Mouse (Mus musculus) midbrain, embryonic 14.5 days (tissue): Measurements from ENCODE around the gene Pnpla1. TPM values are rescaled to one million over a fixed set of nuclear protein-coding genes. Genes with fewer than 3 reads are reported as not detected.

Experiments used
- ATAC-seq: fragments of 200-750 bp; cut with Nextera tagmentation; 2 replicates; pipeline ENCODE4 v1.8.0; 2017; ENCODE audit warnings: moderate number of reproducible peaks, moderate library complexity; ENCODE audit not compliant: low FRiP score, low TSS enrichment
- DNase-seq: peaks from one replicate; pipeline ENCODE4 v3.0.0-alpha.2; 2015
- H3K27ac ChIP-seq: fragments of 300-500 bp; sonication (generic); replicated peaks from 2 replicates; pipeline ENCODE4 v1.5.1; 2014; ENCODE audit warnings: mild to moderate bottlenecking, low read depth, low read length, moderate library complexity
- H3K27me3 ChIP-seq: fragments of 300-500 bp; sonication (generic); 2 replicates; pipeline ENCODE4 v1.6.1; 2014; ENCODE audit warnings: low read length, control low read depth, mixed read lengths; ENCODE audit not compliant: control insufficient read depth, insufficient read depth
- H3K36me3 ChIP-seq: fragments of 300-500 bp; sonication (generic); 2 replicates; pipeline ENCODE4 v1.6.1; 2014; ENCODE audit warnings: low read length, control low read depth; ENCODE audit not compliant: control insufficient read depth, insufficient read depth
- H3K4me1 ChIP-seq: fragments of 300-500 bp; sonication (generic); 2 replicates; pipeline ENCODE4 v1.6.1; 2014; ENCODE audit warnings: mild to moderate bottlenecking, antibody characterized with exemption, low read length, control low read depth; ENCODE audit not compliant: control insufficient read depth, insufficient read depth
- H3K4me2 ChIP-seq: fragments of 300-500 bp; sonication (generic); 2 replicates; pipeline ENCODE4 v1.6.1; 2014; ENCODE audit warnings: mild to moderate bottlenecking, low read length, moderate library complexity
- H3K4me3 ChIP-seq: fragments of 300-500 bp; sonication (generic); replicated peaks from 2 replicates; pipeline ENCODE4 v1.5.1; 2014; ENCODE audit warnings: low read depth, low read length
- H3K9ac ChIP-seq: fragments of 300-500 bp; sonication (generic); replicated peaks from 2 replicates; pipeline ENCODE4 v1.6.1; 2014; ENCODE audit warnings: mild to moderate bottlenecking, low read length, moderate library complexity
- H3K9me3 ChIP-seq: fragments of 300-500 bp; sonication (generic); 2 replicates; pipeline ENCODE4 v1.6.1; 2016; ENCODE audit warnings: low read length, control low read depth, mixed read lengths; ENCODE audit not compliant: control insufficient read depth
- WGBS: fragments of 180-500 bp; shearing (Covaris S2); extraction: QIAGEN DNeasy Blood & Tissue Kit; methylation state at CpG from one replicate; pipeline ENCODE4 v1.1.7; 2014; 5-methylcytosine and 5-hydroxymethylcytosine counted together
- polyA plus RNA-seq: library from polyadenylated mRNA; unstranded; fragments of >200 nt; fragmentation: Nextera tagmentation; extraction: Ambion mirVana; gene quantifications from 2 replicates; pipeline ENCODE4 v1.2.1, GENCODE M21; 2014

Gene Pnpla1
- polyA plus RNA-seq, 1 experiment from 2014 or later, result not detected

- Histone ChIP-seq H3K27ac (no peak overlapping the region), H3K36me3 (no peaks in the 10 kb centered on the region), H3K9ac (no peak overlapping the region), H3K9me3 (no peaks in the 10 kb centered on the region), H3K4me3 (no peak overlapping the region), H3K4me2 (no peak overlapping the region), H3K27me3 (peaks cover 8% of the 10 kb centered on the region; the same call in 1 of the 2 replicates), H3K4me1 (no peaks in the 10 kb centered on the region)
- no peak for DNase-seq
- ATAC-seq, result no peak
- 85% methylated on average over 5 of the region's 5 CpGs for WGBS
Measured at GRCm38 (mm10) chr17:28913200-28913599, 55.0 kb downstream of the Pnpla1 start.

GRCm38 (mm10) chr17:28913940-28914339, 55.7 kb downstream of the Pnpla1 start:
- 89% methylated on average over 6 of the region's 6 CpGs for WGBS

GRCm38 (mm10) chr17:28915060-28915628, 56.9 kb downstream of the Pnpla1 start, which contains the start of gene 4930539E08Rik:
4930539E08Rik (minus strand) TSS chr17:28915324.
- Histone ChIP-seq H3K27ac (no peak within 1 kb of the TSS), H3K27me3 (no peaks in the 10 kb centered on the region), H3K9me3 (no peaks in the 10 kb centered on the region), H3K4me2 (no peak within 1 kb of the TSS), H3K4me3 (no peak within 1 kb of the TSS), H3K36me3 (no peaks in the 10 kb centered on the region), H3K4me1 (no peaks in the 10 kb centered on the region), H3K9ac (no peak within 1 kb of the TSS)
- DNase-seq (no peak), ATAC-seq (no peak)
- 61% methylated on average over 12 of the region's 12 CpGs for WGBS

More at GRCm38 (mm10) chr17:28913940-28914339, 55.7 kb downstream of the Pnpla1 start:
- H3K9ac ChIP-seq, result no peak overlapping the region
- H3K4me2 ChIP-seq, result no peak overlapping the region
- H3K27ac ChIP-seq, result no peak overlapping the region
- H3K4me3 ChIP-seq, result no peak overlapping the region
- peaks cover 8% of the 10 kb centered on the region; the same call in 1 of the 2 replicates for H3K27me3 ChIP-seq
- no peaks in the 10 kb centered on the region for H3K36me3 ChIP-seq
- no peak for DNase-seq
- ATAC-seq, result no peak
- no peaks in the 10 kb centered on the region for H3K4me1 ChIP-seq
- no peaks in the 10 kb centered on the region for H3K9me3 ChIP-seq

- H3K36me3 ChIP-seq, result no peaks in the 10 kb centered on the region
- no peaks in the 10 kb centered on the region for H3K27me3 ChIP-seq
- H3K4me1 ChIP-seq, result no peaks in the 10 kb centered on the region
- no peaks in the 10 kb centered on the region for H3K9me3 ChIP-seq
- no peak for DNase-seq
- H3K4me2 ChIP-seq, result no peak overlapping the region
- no peak overlapping the region for H3K27ac ChIP-seq
- 96% methylated on average over 1 of the region's 1 CpGs for WGBS
- no peak for ATAC-seq
- H3K4me3 ChIP-seq, result no peak overlapping the region
- no peak overlapping the region for H3K9ac ChIP-seq
Measured at GRCm38 (mm10) chr17:28916520-28916919, 58.3 kb downstream of the Pnpla1 start.

GRCm38 (mm10) chr17:28921086-28921485, 62.9 kb downstream of the Pnpla1 start:
- no peak overlapping the region for H3K27ac ChIP-seq
- DNase-seq, result no peak
- no peaks in the 10 kb centered on the region for H3K27me3 ChIP-seq
- no peaks in the 10 kb centered on the region for H3K36me3 ChIP-seq
- no peak overlapping the region for H3K4me3 ChIP-seq
- no peak overlapping the region for H3K4me2 ChIP-seq
- no peak for ATAC-seq
- H3K9ac ChIP-seq, result no peak overlapping the region
- no peaks in the 10 kb centered on the region for H3K4me1 ChIP-seq
- 76% methylated on average over 8 of the region's 8 CpGs for WGBS
- no peaks in the 10 kb centered on the region for H3K9me3 ChIP-seq

- Histone ChIP-seq H3K4me1 (no peaks in the 10 kb centered on the region), H3K4me2 (no peak overlapping the region), H3K36me3 (no peaks in the 10 kb centered on the region), H3K9ac (no peak overlapping the region), H3K27me3 (no peaks in the 10 kb centered on the region), H3K9me3 (no peaks in the 10 kb centered on the region), H3K27ac (no peak overlapping the region), H3K4me3 (no peak overlapping the region)
- no peak for DNase-seq
- ATAC-seq, result no peak
- 76% methylated on average over 6 of the region's 6 CpGs for WGBS
Measured at GRCm38 (mm10) chr17:28922096-28922495, 63.9 kb downstream of the Pnpla1 start.

GRCm38 (mm10) chr17:28924957-28925595, 66.9 kb downstream of the Pnpla1 start:
- no peak for DNase-seq
- no peaks in the 10 kb centered on the region for H3K9me3 ChIP-seq
- H3K9ac ChIP-seq, result no peak overlapping the region
- no peak overlapping the region for H3K4me3 ChIP-seq
- no peak overlapping the region for H3K4me2 ChIP-seq
- H3K4me1 ChIP-seq, result no peaks in the 10 kb centered on the region
- H3K36me3 ChIP-seq, result no peaks in the 10 kb centered on the region
- no peak overlapping the region for H3K27ac ChIP-seq
- no peak for ATAC-seq
- 84% methylated on average over 8 of the region's 8 CpGs for WGBS
- H3K27me3 ChIP-seq, result no peaks in the 10 kb centered on the region

- Histone ChIP-seq H3K4me2 (no peak overlapping the region), H3K27me3 (no peaks in the 10 kb centered on the region), H3K4me3 (no peak overlapping the region), H3K9ac (no peak overlapping the region), H3K4me1 (peaks cover 9% of the 10 kb centered on the region; the same call in 1 of the 2 replicates), H3K9me3 (no peaks in the 10 kb centered on the region), H3K36me3 (no peaks in the 10 kb centered on the region), H3K27ac (no peak overlapping the region)
- 17% methylated on average over 13 of the region's 13 CpGs for WGBS
- ATAC-seq (no peak), DNase-seq (peak; percentile 91)
Measured at GRCm38 (mm10) chr17:28926380-28926779, 68.2 kb downstream of the Pnpla1 start.
